Mouse (Mus musculus) liver, embryonic 11.5 days (tissue): ENCODE results near the gene Inpp5f. TPM values are rescaled to one million over a fixed set of nuclear protein-coding genes. Genes with fewer than 3 reads are reported as not detected.
"Not testable (repeated sequence)": the region's sequence is repeated elsewhere in the genome, so short reads cannot be mapped to it uniquely, and the experiment has no call there.

Experiments used
- ATAC-seq: fragments of 200-750 bp; cut with Nextera tagmentation; replicated peaks from 2 replicates; pipeline ENCODE4 v1.8.0; 2017; ENCODE audit warnings: moderate number of reproducible peaks, mild to moderate bottlenecking, moderate TSS enrichment, moderate library complexity; ENCODE audit not compliant: low FRiP score
- DNase-seq: peaks from one replicate; pipeline ENCODE4 v3.0.0-alpha.2; 2017; ENCODE audit warnings: low spot score
- H3K27ac ChIP-seq: fragments of 300-500 bp; sonication (generic); 2 replicates; pipeline ENCODE4 v1.5.1; 2014; ENCODE audit warnings: mild to moderate bottlenecking, low read depth, low read length, control low read depth
- H3K27me3 ChIP-seq: fragments of 300-500 bp; sonication (generic); replicated peaks from 2 replicates; pipeline ENCODE4 v1.6.1; 2014; ENCODE audit warnings: low read length, mixed read lengths; ENCODE audit not compliant: control insufficient read depth, insufficient read depth
- H3K36me3 ChIP-seq: fragments of 300-500 bp; sonication (generic); 2 replicates; pipeline ENCODE4 v1.6.1; 2014; ENCODE audit warnings: mild to moderate bottlenecking, low read length, moderate library complexity, mixed read lengths; ENCODE audit not compliant: control insufficient read depth, insufficient read depth
- H3K4me1 ChIP-seq: fragments of 300-500 bp; sonication (generic); replicated peaks from 2 replicates; pipeline ENCODE4 v1.6.1; 2014; ENCODE audit warnings: low read length, mixed read lengths; ENCODE audit not compliant: control insufficient read depth, insufficient read depth
- H3K4me2 ChIP-seq: fragments of 300-500 bp; sonication (generic); 2 replicates; pipeline ENCODE4 v1.6.1; 2014; ENCODE audit warnings: mild to moderate bottlenecking, control low read depth, moderate library complexity
- H3K4me3 ChIP-seq: fragments of 300-500 bp; sonication (generic); 2 replicates; pipeline ENCODE4 v1.5.1; 2014; ENCODE audit warnings: low read depth, low read length, control low read depth
- H3K9ac ChIP-seq: fragments of 300-500 bp; sonication (generic); 2 replicates; pipeline ENCODE4 v1.6.1; 2014; ENCODE audit warnings: low read depth, low read length, control low read depth
- H3K9me3 ChIP-seq: fragments of 300-500 bp; sonication (generic); 2 replicates; pipeline ENCODE4 v1.6.1; 2016; ENCODE audit warnings: low read length, inconsistent platforms, mixed read lengths; ENCODE audit not compliant: control insufficient read depth
- WGBS: fragments of 180-500 bp; shearing (Covaris S2); extraction: QIAGEN DNeasy Blood & Tissue Kit; methylation state at CpG from one replicate; pipeline ENCODE4 v1.1.7; 2014; 5-methylcytosine and 5-hydroxymethylcytosine counted together
- polyA plus RNA-seq: library from polyadenylated mRNA; unstranded; fragments of >200 nt; fragmentation: Nextera tagmentation; extraction: Ambion mirVana; gene quantifications from 2 replicates; pipeline ENCODE4 v1.2.1, GENCODE M21; 2014

The Inpp5f gene
- polyA plus RNA-seq, 1 experiment from 2014 or later, result 20.0 TPM

DNA sequence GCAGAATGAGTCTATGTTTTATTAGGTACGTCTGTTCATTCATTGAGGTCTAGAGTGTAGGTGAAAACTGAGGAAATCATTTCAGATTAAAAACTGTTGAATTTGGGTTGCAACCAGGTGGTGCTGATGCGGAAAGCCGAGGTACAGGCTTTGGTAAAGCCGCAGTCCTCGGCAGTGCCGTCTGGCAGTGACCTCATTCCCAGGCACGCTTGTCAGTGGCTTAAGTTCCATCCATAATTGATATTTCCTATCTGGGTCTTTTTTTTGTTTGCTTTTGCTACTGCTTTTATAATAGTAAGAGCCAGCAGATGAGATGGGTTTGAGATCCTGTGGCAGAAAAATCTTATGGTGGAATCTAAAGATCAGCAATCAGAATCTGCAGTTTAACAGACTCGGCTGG lies 78.2 kb downstream of the Inpp5f start:
- Histone ChIP-seq H3K9me3 (no peaks in the 10 kb centered on the region), H3K9ac (no peak overlapping the region), H3K27ac (no peak overlapping the region), H3K36me3 (peaks cover 19% of the 10 kb centered on the region), H3K27me3 (no peaks in the 10 kb centered on the region), H3K4me1 (no peaks in the 10 kb centered on the region), H3K4me3 (no peak overlapping the region), H3K4me2 (no peak overlapping the region)
- 84% methylated on average over 8 of the region's 8 CpGs for WGBS
- DNase-seq, result no peak
- no peak for ATAC-seq

DNA sequence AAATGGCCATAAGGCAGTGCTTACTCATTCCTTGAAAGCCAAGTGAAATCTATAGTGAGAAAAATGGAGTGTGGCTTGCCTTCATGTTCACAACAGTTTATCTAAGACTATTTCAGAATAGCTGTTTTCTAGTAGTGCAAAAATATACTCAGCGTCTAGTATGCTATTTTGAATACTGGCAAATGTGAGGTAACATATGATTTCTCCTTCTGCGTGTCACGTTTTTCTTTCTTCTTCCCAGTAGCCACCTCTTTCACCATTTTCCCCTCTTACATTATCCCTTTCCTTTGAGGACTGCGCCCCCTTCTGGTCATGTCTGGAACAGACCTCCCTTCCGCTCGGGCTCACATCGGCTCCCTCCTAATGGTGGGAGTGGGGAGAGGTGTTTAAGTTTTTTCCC lies 78.9 kb downstream of the Inpp5f start:
- no peak overlapping the region for H3K27ac ChIP-seq
- peaks cover 4% of the 10 kb centered on the region; the same call in 1 of the 2 replicates for H3K4me1 ChIP-seq
- DNase-seq, result peak; percentile 61
- no peak overlapping the region for H3K4me2 ChIP-seq
- no peaks in the 10 kb centered on the region for H3K9me3 ChIP-seq
- 22% methylated on average over 7 of the region's 7 CpGs for WGBS
- H3K27me3 ChIP-seq, result no peaks in the 10 kb centered on the region
- H3K9ac ChIP-seq, result no peak overlapping the region
- H3K4me3 ChIP-seq, result no peak overlapping the region
- peak; percentile 48; the same call in 1 of the 2 replicates for ATAC-seq
- H3K36me3 ChIP-seq, result peaks cover 24% of the 10 kb centered on the region

DNA sequence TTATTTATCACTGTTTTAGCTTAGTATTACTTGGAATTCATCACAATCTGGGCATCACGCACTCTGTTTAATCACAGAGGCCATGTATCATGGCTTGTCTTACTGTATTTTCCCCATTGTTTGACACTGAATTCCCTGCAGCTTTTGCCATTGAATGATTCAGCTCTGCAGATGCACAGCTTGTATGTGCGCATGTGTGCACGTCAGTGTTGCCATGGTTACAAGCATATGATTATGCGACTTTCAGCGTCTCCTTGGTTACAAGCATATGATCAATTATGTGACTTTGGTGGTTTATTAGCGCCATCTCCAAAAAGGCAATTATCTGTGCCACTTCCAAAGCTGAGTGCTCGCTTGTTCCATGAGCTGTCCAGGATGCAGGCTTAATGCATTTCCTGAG lies 79.7 kb downstream of the Inpp5f start:
- H3K4me1 ChIP-seq, result peaks cover 4% of the 10 kb centered on the region; the same call in 1 of the 2 replicates
- ATAC-seq, result no peak
- DNase-seq, result no peak
- no peak overlapping the region for H3K4me2 ChIP-seq
- H3K27me3 ChIP-seq, result no peaks in the 10 kb centered on the region
- H3K9ac ChIP-seq, result no peak overlapping the region
- H3K36me3 ChIP-seq, result peaks cover 17% of the 10 kb centered on the region
- H3K4me3 ChIP-seq, result no peak overlapping the region
- no peak overlapping the region for H3K27ac ChIP-seq
- H3K9me3 ChIP-seq, result no peaks in the 10 kb centered on the region
- WGBS, result 75% methylated on average over 7 of the region's 7 CpGs

DNA sequence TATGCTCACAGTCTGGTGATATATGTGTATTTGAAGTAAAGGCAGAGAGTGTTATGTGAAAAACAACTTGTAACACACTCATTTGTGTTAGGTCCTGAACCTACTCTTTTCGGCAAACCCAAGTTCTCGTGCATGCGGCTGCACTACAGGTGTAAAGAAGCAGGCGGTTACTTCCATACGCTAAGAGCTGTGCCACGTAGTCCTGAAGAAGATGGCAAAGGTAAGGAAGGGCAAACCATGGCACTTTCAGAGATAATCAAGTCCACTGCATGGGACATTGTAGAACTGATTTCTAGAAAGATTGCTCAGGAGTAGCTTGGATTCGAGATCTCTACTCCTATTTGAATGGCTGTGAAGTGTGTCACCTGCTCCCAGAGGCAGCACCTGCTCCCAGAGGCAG lies 81.0 kb downstream of the Inpp5f start:
- 90% methylated on average over 7 of the region's 7 CpGs for WGBS
- Histone ChIP-seq H3K4me3 (no peak overlapping the region), H3K9me3 (no peaks in the 10 kb centered on the region), H3K27ac (no peak overlapping the region), H3K4me2 (no peak overlapping the region), H3K4me1 (peaks cover 4% of the 10 kb centered on the region; the same call in 1 of the 2 replicates), H3K9ac (no peak overlapping the region), H3K36me3 (peaks cover 14% of the 10 kb centered on the region), H3K27me3 (no peaks in the 10 kb centered on the region)
- ATAC-seq, result no peak
- no peak for DNase-seq

DNA sequence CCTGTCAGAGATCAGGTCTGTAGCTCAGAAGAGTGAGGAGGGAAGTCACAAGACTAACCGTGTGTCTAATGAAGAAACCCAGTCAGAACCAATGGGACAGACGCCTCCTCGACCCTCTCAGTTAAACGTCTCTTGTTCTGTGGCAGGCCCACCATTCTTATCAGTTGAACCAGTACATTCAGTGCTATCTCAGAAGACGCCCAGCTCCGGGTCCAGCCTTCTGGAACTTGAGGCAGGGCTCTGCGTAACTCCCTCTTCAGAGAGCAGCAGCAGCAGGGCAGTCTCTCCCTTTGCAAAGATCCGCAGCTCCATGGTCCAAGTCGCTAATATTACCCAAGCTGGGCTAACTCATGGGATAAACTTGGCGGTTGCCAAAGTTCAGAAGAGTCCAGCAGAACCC lies 83.7 kb downstream of the Inpp5f start:
- Histone ChIP-seq H3K9ac (no peak overlapping the region), H3K9me3 (no peaks in the 10 kb centered on the region), H3K36me3 (peaks cover 18% of the 10 kb centered on the region), H3K4me2 (no peak overlapping the region), H3K4me1 (peaks cover 4% of the 10 kb centered on the region; the same call in 1 of the 2 replicates), H3K27me3 (no peaks in the 10 kb centered on the region), H3K4me3 (no peak overlapping the region), H3K27ac (0 out of 2 replicates have a peak overlapping the region, but pooled peaks have one; percentile 13)
- ATAC-seq (peak; percentile 76), DNase-seq (no peak)
- 52% methylated on average over 10 of the region's 10 CpGs for WGBS

DNA sequence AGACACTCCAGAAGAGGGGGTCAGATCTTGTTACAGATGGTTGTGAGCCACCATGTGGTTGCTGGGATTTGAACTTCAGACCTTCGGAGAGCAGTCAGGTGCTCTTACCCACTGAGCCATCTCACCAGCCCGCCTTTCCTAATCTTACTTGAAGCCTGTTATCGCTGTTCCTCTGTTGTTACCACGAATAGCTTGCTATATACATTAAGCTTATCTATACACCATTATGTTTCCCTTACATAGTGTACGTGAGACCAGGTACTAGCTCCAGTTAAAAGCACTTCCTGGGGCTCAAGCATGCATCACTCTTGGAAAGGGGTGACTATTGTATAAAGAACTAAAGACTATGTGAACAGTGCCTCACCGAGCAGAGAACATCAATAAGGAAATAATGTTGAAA lies 88.8 kb downstream of the Inpp5f start:
- not testable (repeated sequence) for H3K9ac ChIP-seq, H3K27me3 ChIP-seq, H3K4me2 ChIP-seq, H3K27ac ChIP-seq, DNase-seq, H3K4me3 ChIP-seq, H3K9me3 ChIP-seq, H3K4me1 ChIP-seq
- peak; percentile 62 for ATAC-seq
- peaks cover 33% of the 10 kb centered on the region for H3K36me3 ChIP-seq
- WGBS, result 73% methylated on average over 6 of the region's 6 CpGs

DNA sequence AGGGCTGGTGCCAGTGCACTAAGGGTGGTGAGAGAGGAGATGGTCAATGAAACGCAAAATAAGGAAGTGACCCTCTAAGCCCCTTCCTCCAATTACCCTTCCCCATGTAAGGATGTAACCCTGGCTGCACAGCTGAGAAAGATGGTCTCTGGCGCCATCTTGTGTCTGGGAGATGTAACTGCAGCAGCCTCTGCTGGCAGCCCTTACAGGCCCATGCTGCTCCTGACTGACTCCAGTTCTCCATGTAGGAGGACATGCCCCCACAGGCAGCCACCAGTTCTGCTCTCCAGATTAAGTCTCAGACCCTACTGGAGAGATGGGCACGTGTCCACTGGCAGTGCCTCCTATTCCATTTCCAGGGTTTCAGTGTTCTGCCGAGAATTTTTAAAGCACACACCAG lies 94.6 kb downstream of the Inpp5f start:
- ATAC-seq, result peak; percentile 61
- DNase-seq, result peak; percentile 59
- no peak overlapping the region for H3K9ac ChIP-seq
- H3K4me2 ChIP-seq, result no peak overlapping the region
- H3K27ac ChIP-seq, result no peak overlapping the region
- H3K4me3 ChIP-seq, result no peak overlapping the region
- H3K36me3 ChIP-seq, result peaks cover 41% of the 10 kb centered on the region
- 33% methylated on average over 4 of the region's 4 CpGs for WGBS
- no peaks in the 10 kb centered on the region for H3K4me1 ChIP-seq
- H3K27me3 ChIP-seq, result no peaks in the 10 kb centered on the region
- H3K9me3 ChIP-seq, result no peaks in the 10 kb centered on the region

DNA sequence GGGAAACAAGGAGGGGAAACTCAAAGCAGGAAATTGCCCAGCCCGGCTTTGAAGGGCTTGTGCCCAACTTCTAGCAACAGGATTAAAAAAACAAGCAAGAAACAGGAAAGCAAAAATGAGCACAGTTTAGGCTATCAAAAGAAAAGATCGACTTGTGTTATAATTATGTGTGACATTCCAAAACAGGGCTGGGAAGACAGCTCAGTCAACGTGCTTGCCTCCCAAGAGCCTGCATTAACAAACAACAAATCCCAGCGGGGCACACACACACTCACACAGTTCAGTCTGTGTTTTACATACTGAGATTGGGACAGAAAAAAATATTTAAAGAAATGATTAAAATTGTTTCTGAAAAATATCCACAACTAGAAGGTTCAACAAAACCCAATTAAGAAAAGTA lies 106.9 kb downstream of the Inpp5f start:
- Histone ChIP-seq H3K9me3 (no peaks in the 10 kb centered on the region), H3K9ac (no peak overlapping the region), H3K4me3 (no peak overlapping the region), H3K27ac (no peak overlapping the region), H3K4me1 (no peaks in the 10 kb centered on the region), H3K27me3 (no peaks in the 10 kb centered on the region), H3K4me2 (no peak overlapping the region), H3K36me3 (peaks cover 33% of the 10 kb centered on the region)
- ATAC-seq (no peak), DNase-seq (no peak)
- 74% methylated on average over 4 of the region's 4 CpGs for WGBS

DNA sequence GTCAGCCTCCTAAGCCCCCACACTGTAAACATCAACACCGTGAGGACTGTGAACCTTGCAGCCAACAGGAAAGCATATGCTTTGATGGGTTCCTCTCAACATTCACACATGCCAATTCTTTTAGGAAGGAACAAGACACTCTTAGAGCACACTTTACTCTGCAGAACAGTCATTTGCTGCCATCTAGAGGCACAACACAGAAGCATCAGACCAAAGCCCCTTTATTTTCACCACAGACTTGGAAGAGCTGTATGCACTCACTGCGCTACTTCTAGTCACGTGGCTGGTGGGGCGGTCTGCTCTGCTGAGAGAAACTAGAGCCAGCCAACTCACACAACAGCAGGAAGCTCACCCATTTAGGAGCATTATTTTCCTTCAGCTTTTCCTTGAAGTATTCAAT lies 113.6 kb downstream of the Inpp5f start:
- Histone ChIP-seq H3K27ac (no peak overlapping the region), H3K9ac (no peak overlapping the region), H3K9me3 (no peaks in the 10 kb centered on the region), H3K36me3 (peaks cover 2% of the 10 kb centered on the region; the same call in 1 of the 2 replicates), H3K4me2 (no peak overlapping the region), H3K4me3 (no peak overlapping the region), H3K27me3 (no peaks in the 10 kb centered on the region), H3K4me1 (peaks cover 8% of the 10 kb centered on the region)
- DNase-seq (no peak), ATAC-seq (peak; percentile 78)
- 57% methylated on average over 4 of the region's 4 CpGs for WGBS
